Mouse (Mus musculus): Measurements from ENCODE around the gene Cabp1.
"Not testable (repeated sequence)": the region's sequence is repeated elsewhere in the genome, so short reads cannot be mapped to it uniquely, and the experiment has no call there.

Gene Cabp1

DNA sequence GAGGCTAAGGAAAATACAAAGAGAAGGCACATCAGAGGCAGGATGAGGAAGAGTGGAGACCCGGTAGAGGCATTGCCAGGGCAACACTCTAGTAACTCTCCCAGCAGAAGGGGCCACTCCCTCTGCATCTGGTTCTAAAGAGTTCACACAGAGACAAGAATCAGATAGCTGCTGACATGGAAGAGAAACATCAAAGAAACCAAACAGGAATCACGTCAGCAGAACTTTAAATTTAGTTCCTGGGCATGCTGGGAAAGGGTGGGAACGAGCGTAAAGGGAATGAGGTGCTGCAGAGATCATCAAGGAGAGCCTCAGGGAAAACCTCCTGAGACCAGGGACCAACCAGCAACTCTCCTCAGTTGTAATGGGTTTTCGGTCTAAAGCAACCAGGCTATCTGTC lies 43.2 kb downstream of the Cabp1 start:
- peak; percentile 75 for DNase-seq (ENCODE audit: low read depth)

DNA sequence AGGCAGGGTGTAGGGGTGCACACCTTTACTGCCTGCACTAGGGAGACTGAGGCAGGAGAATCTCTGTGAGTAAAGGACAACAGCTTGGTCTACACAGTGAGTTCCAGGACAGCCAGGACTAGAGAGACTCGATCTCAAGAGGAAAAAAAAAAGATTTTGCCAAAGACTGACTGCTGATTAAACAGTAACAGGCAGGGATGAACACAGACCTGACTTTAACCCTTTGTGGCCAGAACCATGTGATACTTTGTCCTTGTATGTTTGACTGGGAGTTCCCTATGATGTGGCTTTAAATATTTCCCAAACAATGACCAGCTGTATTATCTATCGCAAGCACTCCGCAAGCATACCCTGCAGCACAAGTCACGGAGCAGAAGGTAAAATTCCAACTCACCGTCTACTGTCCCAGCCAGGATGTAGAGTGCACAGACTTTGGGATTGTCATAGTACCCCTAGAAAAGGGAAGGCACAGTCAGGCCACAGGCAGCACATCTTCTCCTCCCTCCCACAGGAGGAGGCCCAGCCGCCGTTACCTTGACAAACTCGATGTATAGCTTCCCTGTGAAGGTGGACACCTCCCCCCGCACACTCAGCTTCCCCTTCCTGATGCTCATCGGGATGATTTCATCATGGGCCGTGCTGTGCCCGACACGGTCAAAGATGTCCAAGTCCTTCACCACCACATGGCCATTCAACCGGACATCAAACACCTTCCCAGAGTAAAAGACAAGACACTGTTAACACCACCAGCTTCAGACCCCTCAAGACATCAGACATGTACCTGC lies 44.3 kb downstream of the Cabp1 start:
- no peak for DNase-seq (ENCODE audit: low read depth)

DNA sequence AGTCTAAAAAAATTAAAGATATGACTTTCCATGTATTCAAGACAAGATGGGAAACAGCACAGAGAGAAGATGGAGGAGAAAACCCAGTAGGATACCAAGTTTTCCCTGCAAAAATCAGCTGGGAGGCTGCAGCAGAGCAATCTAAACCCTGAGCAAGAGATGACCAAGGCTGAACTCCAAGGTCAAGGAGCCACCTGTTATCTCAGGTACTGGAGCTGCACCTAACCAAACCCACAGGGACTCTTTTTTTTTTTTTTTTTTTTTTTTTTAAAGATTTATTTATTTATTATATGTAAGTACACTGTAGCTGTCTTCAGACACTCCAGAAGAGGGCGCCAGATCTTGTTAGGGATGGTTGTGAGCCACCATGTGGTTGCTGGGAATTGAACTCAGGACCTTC lies 45.3 kb downstream of the Cabp1 start:
- DNase-seq (ENCODE audit: low read depth) = not testable (repeated sequence)

DNA sequence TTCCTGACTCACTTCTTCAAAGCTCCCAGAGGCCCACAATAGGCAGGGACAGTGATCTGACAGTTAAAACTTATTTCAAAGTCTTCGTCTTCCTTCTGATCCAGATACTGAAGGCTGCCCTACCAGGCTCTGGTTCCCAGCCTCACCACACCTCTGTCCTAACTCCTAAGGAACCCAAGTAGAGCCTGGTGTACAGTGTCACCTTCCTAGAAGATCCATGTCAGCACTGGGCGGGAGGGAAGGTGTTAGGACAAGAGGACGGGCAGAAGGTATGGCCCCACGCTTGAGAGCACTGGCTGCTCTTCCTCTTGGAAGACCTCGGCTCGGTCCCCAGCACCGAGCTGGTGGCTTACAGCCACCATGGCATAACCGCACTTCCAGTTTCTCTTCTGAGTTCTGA lies 45.8 kb downstream of the Cabp1 start:
- DNase-seq (ENCODE audit: low read depth) = no peak

DNA sequence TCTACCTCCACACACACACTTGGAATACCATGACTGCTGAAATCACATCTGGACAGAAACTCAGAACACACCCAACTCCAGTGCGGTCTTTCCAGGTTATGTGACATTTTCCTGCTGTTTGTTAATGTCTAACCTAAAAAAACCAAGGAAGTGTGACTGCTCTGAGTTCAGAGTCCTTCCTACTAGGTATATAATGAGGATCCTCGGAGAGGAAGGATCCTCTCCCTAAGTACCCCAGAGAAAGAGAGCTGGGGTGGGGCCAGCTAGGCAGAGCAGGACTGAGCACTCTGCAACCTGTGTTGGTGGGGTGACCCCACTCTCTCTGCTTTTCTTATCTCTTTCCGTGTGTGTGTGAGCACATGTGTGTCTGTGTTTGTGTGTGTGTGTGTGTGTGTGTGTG lies 46.8 kb downstream of the Cabp1 start:
- DNase-seq (ENCODE audit: low read depth) = no peak

DNA sequence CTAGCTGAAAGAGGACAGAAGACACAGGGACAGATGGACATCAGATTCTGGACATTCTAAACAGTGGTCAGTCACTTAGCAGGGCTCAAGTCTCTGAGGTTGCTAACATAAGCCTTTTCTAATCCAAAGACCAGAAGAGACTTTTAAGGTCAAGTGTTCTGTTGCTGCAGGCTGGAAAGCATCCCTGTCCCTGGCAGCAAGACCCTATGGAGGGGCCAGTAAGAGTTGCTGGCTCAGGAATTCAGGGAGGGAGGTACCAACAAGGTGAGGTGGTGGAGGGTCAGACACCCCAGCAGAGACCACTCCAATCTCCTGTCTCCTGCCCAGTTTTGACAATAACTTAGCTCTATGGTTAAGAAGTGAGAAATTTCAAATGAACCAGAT lies 47.4 kb downstream of the Cabp1 start:
- DNase-seq (ENCODE audit: low read depth) = no peak

DNA sequence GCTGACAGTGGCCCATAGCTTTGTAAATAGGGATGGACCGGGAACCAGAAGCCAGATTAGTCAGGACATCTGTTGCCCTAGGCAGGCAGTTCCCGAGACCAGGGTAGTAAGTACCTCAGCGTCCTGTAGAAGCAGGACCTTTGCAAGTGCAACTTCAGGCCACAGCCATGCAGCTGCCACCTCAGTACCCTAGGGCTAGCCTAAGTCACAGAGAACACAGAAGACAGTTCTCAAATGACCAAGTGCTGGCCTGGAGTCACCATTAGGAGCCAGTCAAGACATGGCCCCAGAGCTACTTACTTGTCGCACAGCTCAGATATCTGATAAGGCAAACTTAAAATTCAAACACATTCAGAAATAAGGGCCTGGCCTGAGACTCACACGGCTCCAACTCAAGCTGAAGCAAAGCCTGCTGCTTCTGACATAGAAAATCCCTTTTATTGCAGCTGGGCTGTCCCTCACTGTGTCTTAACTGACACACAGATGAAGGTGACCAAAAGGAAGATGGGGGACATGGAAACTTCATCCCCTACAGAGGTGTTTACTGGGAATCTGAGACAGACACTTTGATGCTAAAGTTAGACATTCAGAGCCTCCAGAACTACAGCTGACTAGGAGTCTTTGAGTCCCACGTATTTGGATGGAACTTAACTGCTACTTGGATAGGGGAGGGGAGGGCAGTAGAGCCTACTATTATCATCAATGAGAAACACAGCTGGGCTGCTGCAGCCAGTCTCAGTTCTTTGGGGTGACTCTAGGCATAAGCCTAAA lies 48.0 kb downstream of the Cabp1 start:
- no peak for DNase-seq (ENCODE audit: low read depth)

DNA sequence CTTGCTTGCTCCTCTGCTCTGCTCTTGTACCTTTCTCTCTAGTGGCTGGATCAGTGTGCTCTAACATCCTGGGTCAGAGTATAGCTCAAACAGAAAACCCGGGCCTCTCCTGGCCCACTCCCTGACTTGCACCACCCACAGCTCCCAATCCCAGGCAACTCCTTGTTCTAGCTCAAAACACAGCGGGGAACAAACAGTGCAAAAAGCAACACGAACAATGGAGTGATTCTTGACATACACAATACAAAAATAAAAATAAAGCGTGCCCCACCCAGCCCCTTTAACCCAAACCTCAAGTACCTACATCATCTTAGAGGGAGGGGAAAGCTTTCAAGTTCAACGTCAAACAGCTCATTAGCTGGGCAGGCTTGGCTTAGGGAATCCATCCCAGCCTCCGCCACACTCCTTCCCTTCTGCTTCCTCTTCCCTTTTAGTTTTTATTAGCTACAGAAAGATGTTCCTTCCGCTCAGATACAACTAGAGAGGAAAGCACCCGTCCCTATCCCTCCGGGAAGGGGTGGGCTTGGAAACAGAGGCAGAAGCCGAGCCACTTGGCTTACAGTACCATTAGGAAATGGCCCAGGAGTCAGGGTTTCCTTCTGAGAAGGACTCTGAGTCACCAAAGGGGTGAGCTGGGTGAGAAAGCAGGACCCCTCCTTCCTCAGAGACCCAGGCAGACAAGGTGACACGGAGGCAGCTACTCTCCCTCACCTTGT lies 48.8 kb downstream of the Cabp1 start:
- no peak for DNase-seq (ENCODE audit: low read depth)

DNA sequence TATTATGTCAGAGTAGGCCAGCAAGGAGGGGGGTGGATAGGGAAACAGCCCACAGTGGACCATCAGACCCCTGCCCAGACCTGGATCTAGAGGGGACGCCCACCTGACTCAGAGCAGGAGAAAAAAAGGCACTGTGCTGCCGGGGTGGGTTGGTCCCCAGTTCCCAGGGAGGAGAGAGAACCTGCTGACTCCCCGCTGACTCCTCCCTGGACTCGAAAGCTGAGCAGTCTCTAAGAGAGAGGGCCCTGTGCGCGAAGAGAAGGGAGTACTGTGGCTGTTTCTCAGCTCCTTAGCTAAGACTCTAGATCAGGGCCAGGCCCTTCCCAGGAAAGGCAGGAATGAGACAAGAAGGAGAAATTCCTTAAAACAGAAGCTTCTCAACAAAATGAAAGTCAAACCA lies 49.7 kb downstream of the Cabp1 start:
- no peak for DNase-seq (ENCODE audit: low read depth)

DNA sequence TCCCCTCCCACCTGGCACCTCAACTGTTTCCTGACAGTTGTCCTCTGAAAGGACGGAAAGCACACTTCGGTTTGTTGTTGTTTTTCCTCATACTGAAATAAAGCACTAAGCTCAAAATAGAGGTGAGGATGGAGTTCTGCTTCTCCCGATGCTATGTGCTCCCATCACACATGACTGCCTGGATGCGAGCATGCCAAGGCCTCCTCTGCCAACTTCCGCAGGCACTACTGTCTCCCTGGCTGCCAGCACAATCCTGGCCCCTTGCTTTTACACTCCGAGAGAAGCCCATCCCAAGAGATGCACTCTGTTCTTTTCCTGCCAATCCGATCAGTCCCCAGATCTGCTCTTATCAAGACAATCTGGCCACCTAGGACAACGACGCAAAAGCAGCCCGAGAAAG lies 50.6 kb downstream of the Cabp1 start:
- DNase-seq (ENCODE audit: low read depth) = no peak

DNA sequence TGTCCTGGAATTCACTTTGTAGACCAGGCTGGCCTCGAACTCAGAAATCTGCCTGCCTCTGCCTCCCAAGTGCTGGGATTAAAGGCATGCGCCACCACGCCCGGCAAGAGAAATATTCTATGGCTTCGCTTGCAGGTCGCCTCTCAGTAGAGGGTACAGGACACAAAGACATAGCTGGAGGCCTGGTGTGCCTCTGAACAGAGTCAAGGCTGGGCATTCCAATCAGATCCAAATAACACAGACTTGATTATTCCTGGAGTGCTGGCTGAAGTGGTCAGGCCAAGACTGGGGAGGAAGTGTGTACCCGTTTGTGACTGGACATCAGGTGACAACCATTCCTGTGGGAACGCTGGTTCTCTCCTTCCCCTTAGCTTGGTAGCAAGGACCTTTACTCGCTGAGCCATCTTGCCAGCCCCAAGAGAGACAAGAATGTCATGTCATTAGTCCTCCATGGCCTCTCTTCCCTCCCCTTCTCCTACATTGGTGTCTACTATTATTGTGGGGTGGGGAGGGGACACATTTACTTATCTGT lies 51.9 kb downstream of the Cabp1 start:
- no peak for DNase-seq (ENCODE audit: low read depth)

DNA sequence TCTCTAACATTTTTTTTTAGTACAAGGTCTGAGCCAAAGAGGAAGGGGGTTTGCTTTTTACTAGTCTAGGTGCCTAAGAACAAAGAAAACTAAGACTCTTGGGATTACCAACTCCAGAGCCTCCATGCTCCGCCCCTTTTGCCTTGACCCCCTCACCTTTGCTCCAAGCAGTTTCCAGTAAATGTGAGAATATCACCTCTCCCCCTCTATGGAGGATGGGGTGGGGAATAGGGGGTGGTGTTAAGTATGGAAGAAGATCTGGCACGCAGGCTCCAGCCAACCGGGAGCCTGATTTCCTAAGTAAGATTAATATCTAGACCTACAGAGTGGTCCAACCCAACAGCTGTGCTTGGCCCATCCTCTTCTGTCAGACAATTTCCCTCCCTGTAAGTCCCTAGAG lies 53.5 kb downstream of the Cabp1 start:
- DNase-seq (ENCODE audit: low read depth) = no peak

DNA sequence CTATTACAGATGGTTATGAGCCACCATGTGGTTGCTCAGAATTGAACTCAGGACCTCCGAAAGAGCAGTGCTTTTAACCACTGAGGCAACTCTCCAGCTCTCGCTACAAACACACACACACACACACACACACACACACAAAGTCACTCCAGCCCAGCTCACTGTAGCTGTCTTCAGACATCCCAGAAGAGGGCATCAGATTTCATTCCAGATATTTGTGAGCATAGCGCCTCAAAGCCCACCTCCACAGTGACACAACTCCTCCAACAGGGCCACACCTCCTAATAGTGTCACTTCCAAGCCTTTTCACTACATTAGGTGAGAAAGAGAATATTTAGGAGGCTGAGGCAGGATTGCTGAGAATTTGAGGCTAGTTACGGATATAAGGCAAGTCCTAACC lies 55.1 kb downstream of the Cabp1 start:
- DNase-seq (ENCODE audit: low read depth) = no peak

DNA sequence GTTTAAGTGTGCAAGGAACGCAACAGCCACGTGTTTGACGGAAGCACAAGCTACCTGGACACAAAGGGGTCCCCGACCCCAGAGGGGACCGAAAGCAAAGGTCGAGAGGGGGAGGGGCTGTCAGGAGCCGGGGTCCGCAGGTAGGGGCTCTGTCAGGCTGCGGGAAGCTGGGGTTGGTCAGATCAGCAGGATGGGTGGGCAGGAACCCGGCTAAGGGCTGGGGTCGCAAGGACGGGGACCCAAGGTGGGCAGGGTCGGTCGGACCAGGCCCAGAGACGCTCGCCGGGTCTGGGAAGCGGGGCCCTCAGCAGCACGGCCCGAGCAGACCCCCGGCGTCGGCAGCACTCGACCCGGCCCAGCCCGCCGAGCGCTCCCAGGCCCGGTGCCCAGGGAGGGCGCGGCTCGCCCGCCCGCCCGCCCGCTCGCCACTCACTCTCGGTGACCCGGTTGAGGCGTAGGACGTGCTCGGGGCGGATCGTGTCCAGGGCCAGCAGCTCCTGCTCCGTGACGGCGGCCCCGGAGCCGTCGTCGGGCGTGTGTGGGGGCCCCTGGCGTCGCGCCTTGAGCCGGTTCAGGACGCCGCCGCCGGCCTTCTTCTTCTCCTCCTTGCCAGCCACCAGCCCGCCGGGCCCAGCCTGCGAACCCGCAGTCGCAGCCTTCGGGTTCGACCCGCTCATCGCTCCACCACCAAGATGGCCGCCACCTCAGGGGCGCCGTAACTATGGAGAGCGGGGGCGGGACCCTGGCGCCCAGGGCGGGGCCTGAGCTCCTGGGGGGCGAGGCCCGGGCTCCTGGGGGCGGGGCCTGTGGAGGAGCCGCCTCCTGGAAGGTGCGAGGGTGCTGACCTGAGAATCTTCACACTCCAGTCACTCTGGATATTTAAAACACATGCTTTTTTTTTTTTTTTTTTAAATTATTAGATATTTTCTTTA lies 59.7 kb downstream of the Cabp1 start, which contains the start of gene Unc119b:
Unc119b (minus strand) TSS at position 742 of the 932 bp plus-strand sequence.
- peak; percentile 91 for DNase-seq (ENCODE audit: low read depth)

DNA sequence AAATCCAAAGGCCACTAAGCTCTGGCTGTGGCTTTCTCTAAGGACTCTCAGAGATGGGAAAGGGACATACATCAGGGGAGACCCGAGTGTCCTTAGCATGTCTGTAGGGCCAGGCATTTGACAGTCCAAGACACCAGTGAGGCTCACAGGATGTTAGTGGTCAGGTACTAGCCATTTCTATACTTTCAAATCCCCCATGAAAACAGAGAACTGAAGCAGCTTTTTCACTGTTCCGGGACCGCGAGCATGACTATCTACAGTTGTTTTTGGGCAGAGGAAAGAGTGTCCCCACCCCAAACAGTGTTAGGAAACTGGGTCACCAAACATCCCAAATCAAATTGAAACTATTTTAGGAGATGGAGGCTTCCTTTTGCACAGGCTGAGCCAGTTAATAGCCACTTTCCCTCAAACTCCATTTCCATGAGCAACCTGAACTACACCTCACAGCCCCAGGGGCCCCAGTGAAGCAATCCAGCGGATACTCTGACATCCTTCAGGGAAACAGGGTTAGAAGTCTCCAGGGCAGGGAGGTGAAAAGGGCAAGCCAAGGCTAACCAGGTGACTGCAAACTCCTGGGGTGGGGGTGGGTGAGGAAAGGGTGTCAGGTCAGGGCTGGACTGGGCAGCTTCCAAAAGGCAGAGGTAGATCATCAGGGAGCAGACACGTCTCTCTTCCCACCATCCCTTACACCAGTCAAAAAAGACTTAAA lies 60.7 kb downstream of the Cabp1 start:
- DNase-seq (ENCODE audit: low read depth) = no peak

DNA sequence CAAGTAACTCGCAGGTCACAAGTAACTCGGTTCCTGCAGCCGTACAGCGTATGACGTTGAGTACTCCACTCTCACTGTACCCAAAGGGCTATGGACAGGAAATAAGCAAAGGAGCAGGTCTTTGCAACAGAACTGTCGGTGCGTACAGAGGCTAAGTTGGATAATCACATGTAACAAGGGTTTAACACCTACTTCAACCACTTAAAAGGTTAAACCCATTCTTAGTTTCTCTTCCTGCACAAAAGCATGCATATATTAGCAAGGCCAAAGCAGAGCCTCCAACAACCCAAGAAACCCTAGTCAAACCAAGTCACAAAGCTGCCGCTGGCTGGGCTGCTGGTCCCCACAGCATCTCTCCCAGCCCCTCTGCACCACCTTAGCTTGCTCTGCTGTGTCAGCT lies 61.7 kb downstream of the Cabp1 start:
- DNase-seq (ENCODE audit: low read depth) = peak; percentile 78

DNA sequence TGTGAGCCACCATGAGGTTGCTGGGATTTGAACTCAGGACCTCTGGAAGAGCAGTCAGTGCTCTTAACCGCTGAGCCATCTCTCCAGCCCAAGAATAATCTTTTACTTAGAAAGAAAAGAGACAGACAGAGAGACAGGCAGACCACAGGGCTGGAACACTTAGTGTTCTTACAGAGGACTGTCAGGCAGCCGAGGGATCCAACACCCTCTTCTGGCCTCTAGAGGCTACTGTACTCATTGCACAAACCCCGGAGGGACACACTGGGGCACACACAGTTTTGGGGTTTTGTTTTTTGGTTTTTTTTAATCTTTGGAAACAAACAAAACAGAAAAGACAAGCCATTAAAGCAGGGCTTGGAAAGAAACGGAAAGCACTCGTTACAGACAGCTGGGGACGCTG lies 64.9 kb downstream of the Cabp1 start:
- DNase-seq (ENCODE audit: low read depth) = no peak

DNA sequence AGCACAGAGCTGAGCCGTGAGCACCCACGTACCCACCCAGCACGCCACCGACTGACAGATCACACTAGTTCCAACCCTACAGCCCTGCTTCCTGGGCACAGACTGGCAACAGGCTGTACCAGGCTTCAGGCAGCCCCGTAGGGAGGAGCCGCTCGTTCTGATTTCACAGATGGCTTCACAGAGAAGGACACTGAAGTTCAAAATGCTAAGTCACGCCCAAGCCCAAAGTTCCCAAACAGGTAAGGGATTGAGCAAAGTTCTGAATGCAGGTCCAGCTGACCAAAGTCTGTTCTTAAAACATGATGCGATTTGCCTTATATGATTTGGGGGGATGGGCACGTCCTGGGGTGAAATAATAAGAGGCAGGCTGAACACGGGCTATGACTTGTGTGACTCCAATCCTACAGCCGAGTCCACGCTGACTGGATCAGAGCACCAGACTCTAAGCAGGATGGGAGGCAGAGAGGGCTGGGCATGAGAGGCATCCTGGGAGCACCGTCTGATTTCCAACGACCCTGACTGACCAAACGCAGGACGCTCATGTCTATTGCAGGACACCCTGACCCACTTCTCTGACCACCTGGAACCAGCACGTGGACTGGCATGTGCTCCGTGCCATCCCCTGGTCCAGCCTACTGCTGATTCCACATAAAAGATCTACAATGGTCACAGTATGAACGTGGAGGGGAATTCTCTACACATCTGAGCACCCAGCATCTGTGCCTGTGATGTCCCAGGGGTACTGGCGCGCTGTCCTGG lies 66.6 kb downstream of the Cabp1 start:
- DNase-seq (ENCODE audit: low read depth) = no peak

DNA sequence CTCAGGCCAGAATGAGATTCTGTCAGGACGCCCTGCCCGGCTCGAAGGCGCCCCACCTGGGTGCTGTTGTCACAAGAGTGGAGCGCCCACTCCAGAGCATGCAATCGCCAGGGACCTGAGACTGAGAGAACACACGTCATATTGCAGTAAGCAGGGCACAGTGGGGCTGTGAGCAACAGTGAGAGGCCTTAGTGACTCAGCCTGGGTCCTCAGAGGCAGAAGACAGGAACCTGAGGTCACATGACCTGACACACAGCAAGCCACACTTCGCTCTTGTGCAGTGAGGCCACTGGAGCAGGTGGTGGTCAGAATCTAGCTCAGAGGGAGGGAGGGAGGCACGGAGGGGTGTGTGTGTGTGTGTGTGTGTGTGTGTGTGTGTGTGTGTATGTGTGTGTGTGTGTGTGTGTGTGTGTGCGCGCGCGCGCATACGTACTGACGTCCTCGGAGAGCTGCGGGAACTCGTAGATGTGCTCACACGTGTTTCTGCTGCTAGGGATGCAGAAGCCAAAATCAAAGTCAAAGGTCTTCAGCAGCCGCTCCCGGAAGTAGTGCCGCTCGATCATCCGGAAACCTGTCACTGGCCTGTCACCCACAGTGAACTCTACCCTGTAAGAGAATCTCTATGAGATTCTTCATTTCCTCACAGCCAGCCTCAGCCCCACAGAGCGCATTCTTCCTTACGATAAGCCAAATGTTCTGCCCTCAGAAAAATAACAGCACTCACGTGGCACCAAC lies 67.4 kb downstream of the Cabp1 start:
- peak; percentile 66 for DNase-seq (ENCODE audit: low read depth)

All from naive thymus-derived CD4-positive, alpha-beta T cell, adult 2 months (primary cell).